Mouse (Mus musculus) neural tube, embryonic 12.5 days (tissue): ENCODE measurements around the gene Zfp280c. TPM values are rescaled to one million over a fixed set of nuclear protein-coding genes. Genes with fewer than 3 reads are reported as not detected.

ENCODE experiments used
- microRNA-seq: library from miRNA; unstranded; fragments of <30 nt; microRNA quantifications from one replicate; pipeline ENCODE4, GENCODE M21; 2017
- polyA plus RNA-seq: library from polyadenylated mRNA; unstranded; fragments of >200 nt; fragmentation: Nextera tagmentation; extraction: Ambion mirVana; gene quantifications from 2 replicates; pipeline ENCODE4 v1.2.1, GENCODE M21; 2016

Zfp280c gene
- polyA plus RNA-seq, 1 experiment from 2014 or later = 16.4 TPM

Small RNA genes lying within 50 kb of the gene (microRNA-seq; reads per million reads assigned to microRNA genes)
- gene Gm27828 = not detected

Other genes with a start within 250 kb of the Zfp280c start
- gene Elf4, start 131.4 kb downstream of the Zfp280c start, polyA plus RNA-seq = 1.3 TPM in 2 replicates
- gene Aifm1, start 80.9 kb downstream of the Zfp280c start, polyA plus RNA-seq = 56.0 and 58.8 TPM in 2 replicates
- 48.7 and 53.6 TPM in 2 replicates for gene Rab33a, start 75.2 kb downstream of the Zfp280c start, polyA plus RNA-seq
- 29.4 and 32.6 TPM in 2 replicates for gene Slc25a14, start 28.9 kb upstream of the Zfp280c start, polyA plus RNA-seq
- gene Gpr119, start 80.0 kb upstream of the Zfp280c start, polyA plus RNA-seq = 0.11 and 0.19 TPM in 2 replicates
- gene Rbmx2, start 100.5 kb upstream of the Zfp280c start, polyA plus RNA-seq = 17.3 and 23.8 TPM in 2 replicates